Mouse (Mus musculus) CH12F3 (cell line): ENCODE measurements around the gene Ifitm10.
"Not testable (repeated sequence)": the region's sequence is repeated elsewhere in the genome, so short reads cannot be mapped to it uniquely, and the experiment has no call there.

Experiments used
- in situ Hi-C: fragments of 300-500 bp; cut with MboI; formaldehyde crosslinking; loops from 2 replicates; pipeline ENCODE4 v1.14.3; 2020; ENCODE audit warnings: low sequenced_read_pairs

Ifitm10 gene

GRCm38 (mm10) chr7:142278183-142278582 is 95.4 kb downstream of the Ifitm10 start:
- in situ Hi-C loops, result not testable (repeated sequence)
